Mouse (Mus musculus) heart, postnatal 0 days (tissue): ENCODE measurements around the gene Oit1. TPM values are rescaled to one million over a fixed set of nuclear protein-coding genes. Genes with fewer than 3 reads are reported as not detected.

Source experiments
- ATAC-seq: fragments of 200-750 bp; cut with Nextera tagmentation; 2 replicates; pipeline ENCODE4 v1.8.0; 2017; ENCODE audit warnings: low read depth, moderate number of reproducible peaks, moderate library complexity; ENCODE audit not compliant: insufficient read depth
- DNase-seq: peaks from one replicate; pipeline ENCODE4 v3.0.0-alpha.2; 2016; ENCODE audit warnings: low spot score
- H3K27ac ChIP-seq: fragments of 300-500 bp; sonication (generic); 2 replicates; pipeline ENCODE4 v1.5.1; 2014; ENCODE audit warnings: low read depth, mild to moderate bottlenecking
- H3K27me3 ChIP-seq: fragments of 300-500 bp; sonication (generic); 2 replicates; pipeline ENCODE4 v1.6.1; 2014; ENCODE audit warnings: low read length, mixed read lengths; ENCODE audit not compliant: control insufficient read depth, insufficient read depth
- H3K36me3 ChIP-seq: fragments of 300-500 bp; sonication (generic); replicated peaks from 2 replicates; pipeline ENCODE4 v1.6.1; 2014; ENCODE audit warnings: low read length, mixed read lengths; ENCODE audit not compliant: control insufficient read depth, insufficient read depth
- H3K4me1 ChIP-seq: fragments of 300-500 bp; sonication (generic); 2 replicates; pipeline ENCODE4 v1.6.1; 2014; ENCODE audit warnings: antibody characterized with exemption; ENCODE audit not compliant: control insufficient read depth, insufficient read depth
- H3K4me2 ChIP-seq: fragments of 300-500 bp; sonication (generic); 2 replicates; pipeline ENCODE4 v1.6.1; 2014; ENCODE audit warnings: low read depth, mild to moderate bottlenecking, low read length, moderate library complexity
- H3K4me3 ChIP-seq: fragments of 300-500 bp; sonication (generic); 2 replicates; pipeline ENCODE4 v1.5.1; 2014; ENCODE audit warnings: low read depth, low read length
- H3K9ac ChIP-seq: fragments of 300-500 bp; sonication (generic); replicated peaks from 2 replicates; pipeline ENCODE4 v1.6.1; 2014; ENCODE audit warnings: low read depth, low read length, mixed read lengths
- H3K9me3 ChIP-seq: fragments of 300-500 bp; sonication (generic); replicated peaks from 2 replicates; pipeline ENCODE4 v1.6.1; 2016; ENCODE audit warnings: low read length; ENCODE audit not compliant: control insufficient read depth
- CTCF ChIP-seq: IDR thresholded peaks from 2 replicates; pipeline ENCODE4 v1.5.1; 2016; ENCODE audit warnings: antibody characterized with exemption, control low read depth, low read depth
- EP300 ChIP-seq: IDR thresholded peaks from 2 replicates; pipeline ENCODE4 v1.6.1; 2016; ENCODE audit warnings: antibody characterized with exemption, low read depth
- WGBS: fragments of 180-500 bp; shearing (Covaris S2); extraction: QIAGEN DNeasy Blood & Tissue Kit; methylation state at CpG from one replicate; pipeline ENCODE4 v1.1.7; 2014; 5-methylcytosine and 5-hydroxymethylcytosine counted together
- polyA plus RNA-seq: library from polyadenylated mRNA; unstranded; fragments of >200 nt; fragmentation: Nextera tagmentation; extraction: Ambion mirVana; gene quantifications from 2 replicates; pipeline ENCODE4 v1.2.1, GENCODE M21; 2015
- total RNA-seq: library from RNA; depleted of rRNA; stranded (reverse); fragments of >200 nt; gene quantifications from 2 replicates; pipeline ENCODE4 v1.2.3, GENCODE M21; 2014; ENCODE audit warnings: low replicate concordance

Oit1 gene
- total and polyA plus RNA-seq, 2 experiments from 2014 or later: not detected

- no peak within 1 kb of the TSS for H3K27ac ChIP-seq
- ATAC-seq: no peak
- H3K27me3 ChIP-seq: peaks cover 40% of the 10 kb centered on the region
- 10% methylated on average over 41 of the region's 41 CpGs for WGBS
- H3K4me2 ChIP-seq: peak within 1 kb of the TSS; percentile 56
- H3K9ac ChIP-seq: no peak within 1 kb of the TSS
- H3K4me3 ChIP-seq: peak within 1 kb of the TSS; percentile 37
- no peaks in the 10 kb centered on the region for H3K9me3 ChIP-seq
- no peak for DNase-seq
- TF ChIP-seq CTCF (no peak), EP300 (no peak)
- peaks cover 7% of the 10 kb centered on the region for H3K4me1 ChIP-seq
- no peaks in the 10 kb centered on the region for H3K36me3 ChIP-seq
Observed at GRCm38 (mm10) chr14:8317194-8318097, 61.1 kb downstream of the Oit1 start, which contains the start of gene Fam107a. Gene Fam107a, minus strand, starts transcription at chr14:8318023.

DNA sequence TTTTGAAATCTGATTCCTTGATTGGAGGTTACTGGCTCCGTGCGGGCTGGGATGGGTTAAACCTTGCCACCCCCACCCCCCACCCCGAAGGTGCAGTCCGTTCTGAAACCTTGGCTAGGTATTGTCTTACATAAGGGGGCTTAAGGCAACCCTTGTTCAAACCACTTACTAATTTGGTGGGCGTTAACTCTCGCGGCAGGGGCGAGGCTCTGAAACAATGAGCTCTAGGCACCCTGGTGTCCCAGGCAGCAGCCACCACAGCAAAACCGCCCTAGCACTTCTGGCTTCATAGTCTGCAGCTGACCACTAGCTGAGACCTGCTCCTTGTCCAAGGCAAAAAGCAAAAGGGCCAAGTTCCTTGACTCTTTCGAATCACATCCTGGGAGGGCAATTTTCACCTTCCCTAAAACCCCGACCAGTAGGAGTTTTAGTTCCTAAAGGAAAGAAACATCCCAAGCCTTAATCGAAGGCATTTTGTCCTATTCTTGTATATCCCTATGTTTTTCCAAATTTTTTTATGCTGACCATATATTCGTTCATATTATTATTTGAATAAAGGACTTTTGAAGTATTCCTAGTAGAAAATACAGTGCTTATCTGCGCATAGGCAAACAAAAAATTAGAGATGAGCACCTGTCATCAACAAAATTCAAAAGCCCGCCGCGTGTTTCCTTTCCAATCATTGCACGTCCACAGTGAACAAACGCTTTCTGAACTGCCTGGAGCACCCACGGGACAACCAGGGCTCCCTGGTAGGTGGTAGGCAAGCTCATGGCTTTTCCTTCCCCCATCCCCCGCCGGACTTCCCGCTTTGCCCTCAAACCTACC lies 62.0 kb downstream of the Oit1 start:
- H3K9me3 ChIP-seq: no peaks in the 10 kb centered on the region
- DNase-seq (no peak), ATAC-seq (no peak)
- TF ChIP-seq EP300 (no peak), CTCF (no peak)
- no peak overlapping the region for H3K9ac ChIP-seq
- peak overlapping the region; percentile 37 for H3K4me3 ChIP-seq
- 4% methylated on average over 23 of the region's 23 CpGs for WGBS
- peaks cover 7% of the 10 kb centered on the region for H3K4me1 ChIP-seq
- peak overlapping the region; percentile 56 for H3K4me2 ChIP-seq
- no peak overlapping the region for H3K27ac ChIP-seq
- no peaks in the 10 kb centered on the region for H3K36me3 ChIP-seq
- peaks cover 40% of the 10 kb centered on the region for H3K27me3 ChIP-seq

DNA sequence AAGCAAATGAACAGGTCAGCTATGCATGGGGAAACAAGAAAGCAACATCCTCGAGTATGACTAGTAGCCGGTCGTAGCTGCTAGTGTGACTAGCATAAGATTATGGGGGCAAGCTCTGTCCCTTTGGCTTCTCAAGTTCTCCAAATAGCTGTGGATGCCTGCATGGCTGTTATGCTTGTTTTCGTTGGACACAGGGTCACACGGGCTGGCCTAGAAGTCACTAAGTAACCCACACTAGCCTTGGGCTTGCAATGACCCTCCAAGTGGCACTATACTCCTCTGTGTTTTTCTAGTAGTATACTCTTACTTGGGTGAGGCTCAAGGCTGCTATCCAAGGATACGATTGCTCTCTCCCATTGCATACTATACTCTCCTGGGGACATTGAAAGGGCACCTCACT lies 63.4 kb downstream of the Oit1 start:
- Histone ChIP-seq H3K4me1 (peaks cover 7% of the 10 kb centered on the region), H3K4me3 (no peak overlapping the region), H3K27me3 (peaks cover 40% of the 10 kb centered on the region), H3K9ac (no peak overlapping the region), H3K9me3 (no peaks in the 10 kb centered on the region), H3K27ac (no peak overlapping the region), H3K4me2 (no peak overlapping the region), H3K36me3 (no peaks in the 10 kb centered on the region)
- ATAC-seq (no peak), DNase-seq (no peak)
- TF ChIP-seq CTCF (no peak), EP300 (no peak)
- WGBS: 80% methylated on average over 6 of the region's 6 CpGs

DNA sequence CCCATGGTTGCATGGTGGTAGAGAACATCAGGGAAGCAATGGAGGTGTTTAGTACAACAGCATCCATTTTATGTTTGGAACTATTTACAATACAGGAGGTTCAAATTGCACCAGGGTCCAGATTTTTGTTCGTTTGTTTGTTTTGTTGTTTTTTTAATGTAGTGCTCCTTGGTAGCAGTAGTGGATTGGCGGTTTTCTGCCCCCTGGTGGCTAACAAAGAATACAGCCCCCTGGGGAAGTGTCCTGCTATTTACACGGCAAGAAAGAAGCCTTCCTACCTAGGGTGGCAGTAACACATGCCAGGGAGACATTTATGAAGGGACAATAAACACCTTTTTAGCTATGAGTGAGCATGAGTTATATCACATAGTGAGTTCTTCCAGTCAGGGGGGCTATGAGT lies 64.0 kb downstream of the Oit1 start:
- Histone ChIP-seq H3K4me1 (peaks cover 8% of the 10 kb centered on the region), H3K27ac (no peak overlapping the region), H3K9me3 (no peaks in the 10 kb centered on the region), H3K4me2 (no peak overlapping the region), H3K9ac (no peak overlapping the region), H3K4me3 (no peak overlapping the region), H3K27me3 (peaks cover 40% of the 10 kb centered on the region), H3K36me3 (no peaks in the 10 kb centered on the region)
- no peak for DNase-seq
- ATAC-seq: no peak
- TF ChIP-seq CTCF (peak; percentile 54), EP300 (no peak)
- 24% methylated on average over 3 of the region's 3 CpGs for WGBS

GRCm38 (mm10) chr14:8313877-8314276 lies 64.7 kb downstream of the Oit1 start:
- Histone ChIP-seq H3K27me3 (peaks cover 40% of the 10 kb centered on the region), H3K4me2 (no peak overlapping the region), H3K27ac (no peak overlapping the region), H3K9ac (no peak overlapping the region), H3K4me1 (peaks cover 13% of the 10 kb centered on the region), H3K36me3 (no peaks in the 10 kb centered on the region), H3K4me3 (no peak overlapping the region), H3K9me3 (no peaks in the 10 kb centered on the region)
- 41% methylated on average over 7 of the region's 7 CpGs for WGBS
- TF ChIP-seq CTCF: no peak
- TF ChIP-seq EP300: no peak
- no peak for ATAC-seq
- no peak for DNase-seq
